Comparison of ENCODE assay signal across 15 mouse cellular contexts in genomic region chr16:55400818-55401217, GRCm38 (mm10).
"Had no signal": no experiment of that assay in that cellular context is flagged by ENCODE, and none has a peak within 500 bp of the region (broad histone marks: within the 10 kb centered on the region; RNA-seq: fewer than 3 reads in every experiment).

No protein-coding gene starts in this region.

- H3K4me2 ChIP-seq: lung, embryonic 14.5 days; midbrain, embryonic 11.5 days; midbrain, embryonic 13.5 days; midbrain, embryonic 15.5 days; neural tube, embryonic 12.5 days; stomach, embryonic 15.5 days had no signal

- H3K36me3 ChIP-seq: midbrain, embryonic 13.5 days; midbrain, embryonic 15.5 days; neural tube, embryonic 12.5 days; stomach, embryonic 15.5 days had no signal

- H3K27me3 ChIP-seq: megakaryocyte, embryonic 14.5 days; midbrain, embryonic 13.5 days; midbrain, embryonic 15.5 days; neural tube, embryonic 12.5 days; stomach, embryonic 15.5 days had no signal

- H3K4me1 ChIP-seq: megakaryocyte, embryonic 14.5 days; midbrain, embryonic 13.5 days; midbrain, embryonic 15.5 days; neural tube, embryonic 12.5 days; stomach, embryonic 15.5 days had no signal

- H3K9me3 ChIP-seq: megakaryocyte, embryonic 14.5 days; midbrain, embryonic 13.5 days; midbrain, embryonic 15.5 days; neural tube, embryonic 12.5 days; stomach, embryonic 15.5 days had no signal

- H3K9ac ChIP-seq: lung, embryonic 14.5 days; midbrain, embryonic 13.5 days; midbrain, embryonic 15.5 days; neural tube, embryonic 12.5 days; stomach, embryonic 15.5 days had no signal

- H3K4me3 ChIP-seq: megakaryocyte, embryonic 14.5 days; midbrain, embryonic 13.5 days; midbrain, embryonic 15.5 days; neural tube, embryonic 12.5 days; stomach, embryonic 15.5 days had no signal

- ATAC-seq: midbrain, embryonic 13.5 days; midbrain, embryonic 15.5 days had no signal

- H3K27ac ChIP-seq: macrophage; midbrain, embryonic 13.5 days; midbrain, embryonic 15.5 days; neural tube, embryonic 12.5 days; stomach, embryonic 15.5 days; stomach, postnatal 0 days had no signal

- DNase-seq: lung, adult 18-20 months; lung, embryonic 14.5 days; lung, postnatal 10 days; lung, postnatal 36 days; right cerebral cortex, postnatal 14 days; thymus, postnatal 14 days; thymus, postnatal 36 days had no signal
